Mouse (Mus musculus) hindbrain, embryonic 11.5 days (tissue): ENCODE data around the gene Ankrd28. TPM values are rescaled to one million over a fixed set of nuclear protein-coding genes. Genes with fewer than 3 reads are reported as not detected.
A peak's percentile ranks its signal among the peaks of the same experiment; 100 is the strongest.

Experiments
- ATAC-seq: fragments of 200-750 bp; cut with Nextera tagmentation; 2 replicates; pipeline ENCODE4 v1.8.0; 2017; ENCODE audit warnings: mild to moderate bottlenecking, moderate TSS enrichment, moderate library complexity; ENCODE audit not compliant: low FRiP score
- DNase-seq: peaks from one replicate; pipeline ENCODE4 v3.0.0-alpha.2; 2015; ENCODE audit warnings: low spot score
- H3K27ac ChIP-seq: fragments of 300-500 bp; sonication (generic); 2 replicates; pipeline ENCODE4 v1.5.1; 2014; ENCODE audit warnings: mild to moderate bottlenecking, low read depth, low read length
- H3K27me3 ChIP-seq: fragments of 300-500 bp; sonication (generic); 2 replicates; pipeline ENCODE4 v1.6.1; 2014; ENCODE audit warnings: mild to moderate bottlenecking, low read length, moderate library complexity, mixed read lengths; ENCODE audit not compliant: control insufficient read depth, insufficient read depth
- H3K36me3 ChIP-seq: fragments of 300-500 bp; sonication (generic); 2 replicates; pipeline ENCODE4 v1.6.1; 2014; ENCODE audit warnings: mild to moderate bottlenecking, low read length, moderate library complexity, mixed read lengths; ENCODE audit not compliant: control insufficient read depth, insufficient read depth
- H3K4me1 ChIP-seq: fragments of 300-500 bp; sonication (generic); replicated peaks from 2 replicates; pipeline ENCODE4 v1.6.1; 2014; ENCODE audit warnings: low read length, mixed read lengths; ENCODE audit not compliant: control insufficient read depth, insufficient read depth
- H3K4me2 ChIP-seq: fragments of 300-500 bp; sonication (generic); replicated peaks from 2 replicates; pipeline ENCODE4 v1.6.1; 2014; ENCODE audit warnings: mild to moderate bottlenecking, low read depth, low read length
- H3K4me3 ChIP-seq: fragments of 300-500 bp; sonication (generic); 2 replicates; pipeline ENCODE4 v1.5.1; 2014; ENCODE audit warnings: low read depth, low read length
- H3K9ac ChIP-seq: fragments of 300-500 bp; sonication (generic); 2 replicates; pipeline ENCODE4 v1.6.1; 2014; ENCODE audit warnings: low read depth, low read length
- H3K9me3 ChIP-seq: fragments of 300-500 bp; sonication (generic); 2 replicates; pipeline ENCODE4 v1.6.1; 2016; ENCODE audit warnings: low read length; ENCODE audit not compliant: control insufficient read depth
- WGBS: fragments of 180-500 bp; shearing (Covaris S2); extraction: QIAGEN DNeasy Blood & Tissue Kit; methylation state at CpG from one replicate; pipeline ENCODE4 v1.1.7; 2014; 5-methylcytosine and 5-hydroxymethylcytosine counted together
- polyA plus RNA-seq: library from polyadenylated mRNA; unstranded; fragments of >200 nt; fragmentation: Nextera tagmentation; extraction: Ambion mirVana; gene quantifications from 2 replicates; pipeline ENCODE4 v1.2.1, GENCODE M21; 2014

The Ankrd28 gene
- polyA plus RNA-seq, 1 experiment from 2014 or later: 10.5 TPM

DNA sequence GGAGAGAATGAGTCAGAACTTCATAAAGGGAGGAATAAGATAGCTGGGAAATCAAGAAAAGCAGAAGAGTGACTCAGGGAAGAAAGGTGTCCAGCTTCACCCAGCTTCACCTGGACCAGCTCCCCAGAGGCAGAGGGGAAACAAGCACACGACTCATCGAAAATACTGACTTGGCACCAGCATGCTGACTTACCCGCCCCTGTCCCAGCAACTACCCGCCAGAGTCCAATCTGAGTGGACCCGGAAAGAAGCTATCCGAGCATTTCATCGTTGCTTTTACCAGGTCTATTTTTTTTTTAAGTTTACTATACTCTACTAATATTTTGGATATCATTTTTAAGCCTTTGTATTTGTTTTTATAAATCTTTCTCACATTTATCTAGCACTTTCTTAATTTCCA, 29.5 kb downstream of the Ankrd28 start:
- no peaks in the 10 kb centered on the region for H3K36me3 ChIP-seq
- H3K4me1 ChIP-seq: no peaks in the 10 kb centered on the region
- 89% methylated on average over 7 of the region's 7 CpGs for WGBS
- H3K4me2 ChIP-seq: no peak overlapping the region
- ATAC-seq (no peak), DNase-seq (no peak)
- no peak overlapping the region for H3K4me3 ChIP-seq
- no peak overlapping the region for H3K27ac ChIP-seq
- H3K9ac ChIP-seq: no peak overlapping the region
- H3K9me3 ChIP-seq: no peaks in the 10 kb centered on the region
- no peaks in the 10 kb centered on the region for H3K27me3 ChIP-seq

DNA sequence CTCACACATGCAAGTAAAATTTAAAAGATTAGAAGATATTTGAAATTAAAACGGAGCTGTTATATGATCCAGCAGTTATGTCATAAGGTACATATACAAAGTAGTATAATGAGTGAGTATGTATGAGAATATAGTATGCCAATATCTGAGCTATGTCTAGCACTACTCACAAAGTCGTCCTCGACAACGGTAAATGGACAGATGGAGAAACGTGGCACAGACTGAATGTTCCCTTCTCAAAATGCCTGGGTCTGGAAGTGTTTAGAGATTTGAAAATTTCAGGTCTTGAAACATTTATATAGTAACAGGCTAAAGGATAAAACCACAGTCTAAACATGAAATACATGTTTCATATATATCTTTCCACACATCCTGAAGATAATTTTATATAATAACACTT, 30.0 kb downstream of the Ankrd28 start:
- 92% methylated on average over 5 of the region's 5 CpGs for WGBS
- H3K4me2 ChIP-seq: no peak overlapping the region
- no peaks in the 10 kb centered on the region for H3K9me3 ChIP-seq
- no peak overlapping the region for H3K27ac ChIP-seq
- DNase-seq (no peak), ATAC-seq (no peak)
- no peaks in the 10 kb centered on the region for H3K4me1 ChIP-seq
- no peaks in the 10 kb centered on the region for H3K27me3 ChIP-seq
- no peaks in the 10 kb centered on the region for H3K36me3 ChIP-seq
- no peak overlapping the region for H3K4me3 ChIP-seq
- H3K9ac ChIP-seq: no peak overlapping the region

DNA sequence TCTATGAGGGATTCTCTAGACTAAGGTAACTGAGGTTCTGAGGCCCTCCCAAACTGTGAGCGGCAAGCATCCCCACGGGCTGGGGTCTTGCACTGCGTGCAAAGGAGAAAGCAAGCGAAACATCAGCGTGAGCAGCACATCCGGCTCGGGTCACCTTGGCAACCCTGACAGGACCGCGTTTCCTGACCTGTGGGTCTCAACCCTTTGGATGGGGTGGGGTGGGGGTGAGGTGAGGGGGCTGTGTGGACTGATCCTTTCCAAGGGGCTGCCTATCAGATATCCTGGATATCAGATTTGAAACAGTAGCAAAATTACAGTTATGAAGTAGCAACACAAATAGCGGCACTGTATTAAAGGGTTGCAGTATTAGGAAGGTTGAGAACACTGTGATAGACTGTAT, 31.5 kb downstream of the Ankrd28 start:
- Histone ChIP-seq H3K9me3 (no peaks in the 10 kb centered on the region), H3K27me3 (no peaks in the 10 kb centered on the region), H3K4me2 (no peak overlapping the region), H3K4me3 (no peak overlapping the region), H3K36me3 (no peaks in the 10 kb centered on the region), H3K4me1 (no peaks in the 10 kb centered on the region), H3K9ac (no peak overlapping the region), H3K27ac (no peak overlapping the region)
- WGBS: 64% methylated on average over 10 of the region's 10 CpGs
- ATAC-seq: no peak
- DNase-seq: no peak

DNA sequence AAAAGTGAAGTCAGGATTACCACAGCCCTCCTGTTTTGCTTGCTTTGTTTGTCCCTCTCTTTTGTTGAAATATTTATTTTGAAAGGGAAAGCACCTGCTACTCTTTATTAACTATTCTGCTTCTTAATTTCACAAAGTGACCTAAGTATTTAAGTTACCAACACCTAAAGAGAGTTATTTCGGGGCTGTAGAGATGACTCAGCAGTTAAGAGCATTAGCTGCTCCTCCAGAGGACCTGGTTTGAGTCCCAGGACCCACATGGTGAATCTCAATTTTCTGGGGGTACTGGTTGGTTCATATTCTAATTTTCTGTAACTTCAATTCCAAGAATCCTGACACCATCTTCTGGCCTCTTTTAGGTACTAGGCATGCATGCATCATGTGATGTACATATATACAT, 34.9 kb downstream of the Ankrd28 start:
- WGBS: 61% methylated on average over 1 of the region's 1 CpGs
- no peak for ATAC-seq

DNA sequence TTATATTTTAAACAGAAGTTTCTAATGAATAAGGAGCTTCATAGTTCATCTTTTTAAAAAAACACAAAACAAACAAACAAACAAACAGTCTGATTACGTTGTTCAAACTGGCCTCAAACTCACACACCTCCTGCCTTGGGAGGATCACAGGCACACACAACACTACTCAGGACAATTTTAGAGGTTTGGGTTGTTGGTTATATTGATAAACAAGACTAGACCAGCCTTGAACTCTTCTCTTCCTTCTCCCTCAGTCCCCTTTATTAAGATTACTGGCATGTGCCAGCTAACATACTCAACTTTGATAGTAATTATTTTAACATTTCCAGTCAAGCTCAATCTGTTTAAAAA, 35.7 kb downstream of the Ankrd28 start:
- H3K9ac ChIP-seq: no peak overlapping the region
- ATAC-seq (no peak), DNase-seq (no peak)
- H3K36me3 ChIP-seq: no peaks in the 10 kb centered on the region
- no peaks in the 10 kb centered on the region for H3K9me3 ChIP-seq
- H3K4me3 ChIP-seq: no peak overlapping the region
- no peak overlapping the region for H3K4me2 ChIP-seq
- H3K4me1 ChIP-seq: no peaks in the 10 kb centered on the region
- H3K27ac ChIP-seq: no peak overlapping the region
- no peaks in the 10 kb centered on the region for H3K27me3 ChIP-seq
- WGBS: 59% methylated on average over 1 of the region's 1 CpGs

More for the DNA sequence above, 34.9 kb downstream of the Ankrd28 start:
- Histone ChIP-seq H3K9ac (no peak overlapping the region), H3K9me3 (no peaks in the 10 kb centered on the region), H3K4me3 (no peak overlapping the region), H3K36me3 (no peaks in the 10 kb centered on the region), H3K27ac (no peak overlapping the region), H3K4me2 (no peak overlapping the region), H3K27me3 (no peaks in the 10 kb centered on the region), H3K4me1 (no peaks in the 10 kb centered on the region)
- no peak for DNase-seq

DNA sequence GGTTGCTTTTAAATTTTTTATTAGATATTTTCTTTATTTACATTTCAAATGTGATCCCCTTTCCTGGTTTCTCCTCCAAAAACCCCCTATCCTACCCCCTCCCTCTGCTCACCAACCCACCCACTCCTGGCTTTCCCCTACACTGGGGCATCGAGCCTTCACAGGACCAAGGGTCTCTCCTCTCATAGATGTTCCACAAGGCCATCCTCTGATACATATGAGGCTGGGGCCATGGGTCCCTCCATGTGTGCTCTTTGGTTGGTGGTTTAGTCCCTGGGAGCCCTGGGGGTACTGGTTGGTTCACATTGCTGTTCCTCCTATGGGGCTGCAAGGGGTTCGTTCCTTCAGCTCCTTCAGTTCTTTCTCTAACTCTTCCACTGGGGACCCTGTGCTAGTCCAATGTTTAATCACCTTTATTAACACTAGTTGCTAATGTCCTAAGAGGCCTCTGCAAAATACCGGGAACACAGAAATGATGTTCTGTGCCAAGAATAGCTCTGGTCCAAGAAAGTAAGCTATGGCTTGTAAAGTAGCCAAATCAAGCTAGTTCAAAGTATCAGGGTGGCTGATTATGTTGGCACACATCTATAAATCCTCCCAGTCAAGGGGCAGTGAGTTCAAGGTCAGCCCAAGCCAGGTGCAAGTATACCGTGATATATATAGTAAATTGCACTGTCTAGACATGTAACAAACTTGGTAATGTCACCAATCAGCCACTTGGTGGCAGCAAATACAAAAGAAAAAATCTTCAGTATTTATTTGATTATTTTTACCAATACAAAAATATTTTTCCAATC, 36.3 kb downstream of the Ankrd28 start:
- WGBS: 76% methylated on average over 4 of the region's 4 CpGs
- H3K27ac ChIP-seq: no peak overlapping the region
- DNase-seq (peak; percentile 55), ATAC-seq (peak; percentile 73)
- H3K4me1 ChIP-seq: no peaks in the 10 kb centered on the region
- H3K4me3 ChIP-seq: no peak overlapping the region
- no peaks in the 10 kb centered on the region for H3K36me3 ChIP-seq
- H3K9ac ChIP-seq: no peak overlapping the region
- H3K9me3 ChIP-seq: no peaks in the 10 kb centered on the region
- no peak overlapping the region for H3K4me2 ChIP-seq
- no peaks in the 10 kb centered on the region for H3K27me3 ChIP-seq

DNA sequence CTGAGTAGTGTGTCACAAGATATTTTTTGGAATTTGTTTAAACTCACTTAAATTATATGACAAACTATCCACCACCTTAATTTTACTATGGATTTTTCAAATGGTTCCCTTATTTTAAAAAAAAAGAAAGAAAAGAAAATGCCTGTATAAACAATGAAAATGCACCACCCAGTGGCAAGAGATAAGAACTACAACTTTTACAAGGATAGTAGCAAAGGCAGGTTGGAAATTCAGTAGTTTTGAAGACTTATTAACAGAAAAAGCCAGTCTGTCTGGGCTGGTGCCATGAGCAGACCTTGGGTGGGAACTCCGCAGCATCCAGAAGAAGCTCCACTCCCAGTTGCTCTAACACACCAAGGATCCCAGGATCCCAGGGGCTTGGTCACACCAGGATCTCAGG, 39.7 kb downstream of the Ankrd28 start:
- H3K4me3 ChIP-seq: no peak overlapping the region
- H3K9ac ChIP-seq: no peak overlapping the region
- DNase-seq: peak; percentile 62
- no peaks in the 10 kb centered on the region for H3K36me3 ChIP-seq
- no peak for ATAC-seq
- WGBS: 65% methylated on average over 1 of the region's 1 CpGs
- H3K9me3 ChIP-seq: no peaks in the 10 kb centered on the region
- no peaks in the 10 kb centered on the region for H3K27me3 ChIP-seq
- H3K4me1 ChIP-seq: no peaks in the 10 kb centered on the region
- no peak overlapping the region for H3K4me2 ChIP-seq
- no peak overlapping the region for H3K27ac ChIP-seq

DNA sequence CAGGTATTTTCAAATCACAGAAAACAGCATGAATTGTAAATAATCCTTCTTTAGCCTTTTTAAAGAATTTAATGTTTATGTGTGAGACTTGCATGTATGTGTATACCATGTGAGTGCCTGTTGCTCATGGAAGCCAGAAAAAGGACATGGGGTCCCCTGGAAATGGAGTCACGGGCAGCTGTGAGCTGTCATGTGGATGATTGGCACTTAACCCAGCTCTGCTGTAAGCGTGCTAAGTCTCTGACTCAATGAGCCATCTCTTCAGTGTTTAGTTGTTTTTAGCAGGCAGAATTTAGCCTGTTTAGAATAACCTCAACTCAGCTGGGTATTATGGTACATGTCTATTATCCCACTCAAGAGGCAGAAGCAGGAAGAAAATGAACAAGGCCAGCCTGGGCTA, 43.5 kb downstream of the Ankrd28 start:
- no peaks in the 10 kb centered on the region for H3K27me3 ChIP-seq
- H3K9ac ChIP-seq: no peak overlapping the region
- no peak overlapping the region for H3K4me2 ChIP-seq
- H3K36me3 ChIP-seq: no peaks in the 10 kb centered on the region
- no peak overlapping the region for H3K4me3 ChIP-seq
- WGBS: 70% methylated on average over 2 of the region's 2 CpGs
- H3K4me1 ChIP-seq: no peaks in the 10 kb centered on the region; the same call in 1 of the 2 replicates
- ATAC-seq (no peak), DNase-seq (no peak)
- H3K9me3 ChIP-seq: no peaks in the 10 kb centered on the region
- H3K27ac ChIP-seq: no peak overlapping the region

DNA sequence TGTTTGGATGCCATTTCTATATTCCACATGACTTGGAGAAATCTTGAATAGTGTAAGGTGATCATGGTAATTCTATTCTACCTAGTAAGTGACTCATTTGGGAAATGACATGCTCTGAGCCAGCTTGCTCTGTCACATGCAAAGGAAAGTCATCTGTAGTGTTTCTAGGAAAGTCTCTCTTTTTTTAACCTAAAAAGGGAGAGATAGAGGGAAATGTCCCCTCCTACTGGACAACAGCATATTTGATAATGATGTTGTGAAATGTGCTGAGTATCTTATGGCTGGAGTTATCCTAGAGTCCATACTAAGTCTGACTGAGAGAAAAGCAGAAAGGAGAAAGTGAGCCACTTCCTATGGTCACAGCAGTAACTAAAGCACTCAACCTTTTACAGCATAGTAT, 44.8 kb downstream of the Ankrd28 start:
- Histone ChIP-seq H3K9ac (no peak overlapping the region), H3K9me3 (no peaks in the 10 kb centered on the region), H3K4me1 (no peaks in the 10 kb centered on the region; the same call in 1 of the 2 replicates), H3K27ac (no peak overlapping the region), H3K4me3 (no peak overlapping the region), H3K36me3 (no peaks in the 10 kb centered on the region), H3K27me3 (no peaks in the 10 kb centered on the region), H3K4me2 (no peak overlapping the region)
- no peak for DNase-seq
- no peak for ATAC-seq
